Mouse (Mus musculus): ENCODE measurements around the gene 4930507D05Rik. TPM values are rescaled to one million over a fixed set of nuclear protein-coding genes. Genes with fewer than 3 reads are reported as not detected.

Gene 4930507D05Rik
- total and polyA plus RNA-seq, 3 experiments = 0.27 to 0.68 (median 0.39) TPM

GRCm38 (mm10) chr10:62413606-62413982, 35.7 kb upstream of the 4930507D05Rik start:
- H3K4me1 ChIP-seq (ENCODE audit: control insufficient read depth in 1 of 2, insufficient read depth in 2 of 2) = peaks cover 0 to 5% of the 10 kb centered on the region in 2 experiments; a peak in 2 of 4 replicates
- peaks cover 79% of the 10 kb centered on the region for H3K27me3 ChIP-seq (replicated peaks)
- in situ Hi-C loops (cut with MboI; ENCODE audit: low pct_ligation_motif_present, low pct_unique_long_range_greater_than_20kb, low sequenced_read_pairs) = no loop called here
- no peaks in the 10 kb centered on the region for H3K36me3 ChIP-seq (replicated peaks in 1 of 2; ENCODE audit: control insufficient read depth in 1 of 2, insufficient read depth in 1 of 2, low read length in 1 of 2)
- no peak overlapping the region for H3K9ac ChIP-seq (ENCODE audit: insufficient read depth, low read depth)
- TF ChIP-seq POLR2A (IDR thresholded peaks at IDR 0.05; ENCODE audit: low read depth, low read length) (no peak), RAD21 (IDR thresholded peaks at IDR 0.05; ENCODE audit: low read depth, low read length) (no peak), MAFK (IDR thresholded peaks at IDR 0.05; ENCODE audit: insufficient replicate concordance, low read length) (no peak), MAZ (IDR thresholded peaks at IDR 0.05; ENCODE audit: low read depth, low read length) (no peak), USF1 (IDR thresholded peaks at IDR 0.05; ENCODE audit: low read depth, low read length) (no peak), RCOR1 (conservative IDR thresholded peaks at IDR 0.05; ENCODE audit: low read depth, low read length) (no peak), PAX5 (IDR thresholded peaks at IDR 0.05; ENCODE audit: low read length) (no peak)
- no peaks in the 10 kb centered on the region for H3K9me3 ChIP-seq (replicated peaks; ENCODE audit: low read length)
- DNase-seq (ENCODE audit: extremely low read depth) = no peak
- no peaks in the 10 kb centered on the region for H3K79me2 ChIP-seq (replicated peaks; ENCODE audit: control insufficient read depth, extremely low read depth, insufficient read depth, poor library complexity, severe bottlenecking)
- H3K27ac ChIP-seq (ENCODE audit: insufficient read depth, low read depth) = no peak overlapping the region
- H3K4me3 ChIP-seq (replicated peaks in 1 of 3; ENCODE audit: low read depth in 2 of 3, low read length in 2 of 3, poor library complexity in 1 of 3) = no peak overlapping the region
- no peak overlapping the region for H3K4me2 ChIP-seq (ENCODE audit: insufficient read depth, low read depth, poor library complexity, severe bottlenecking)
- dilution Hi-C loops (cut with MboI; ENCODE audit: extremely low pct_ligation_motif_present, extremely low pct_unique_long_range_greater_than_20kb, low sequenced_read_pairs) = no loop called here

GRCm38 (mm10) chr10:62418831-62419356, 30.4 kb upstream of the 4930507D05Rik start:
- H3K36me3 ChIP-seq (replicated peaks in 1 of 2; ENCODE audit: control insufficient read depth in 1 of 2, insufficient read depth in 1 of 2, low read length in 1 of 2) = no peaks in the 10 kb centered on the region
- dilution Hi-C loops (cut with MboI; ENCODE audit: extremely low pct_ligation_motif_present, extremely low pct_unique_long_range_greater_than_20kb, low sequenced_read_pairs) (no loop called here), in situ Hi-C loops (cut with MboI; ENCODE audit: low pct_ligation_motif_present, low pct_unique_long_range_greater_than_20kb, low sequenced_read_pairs) (no loop called here)
- no peak overlapping the region for H3K9ac ChIP-seq (ENCODE audit: insufficient read depth, low read depth)
- no peak overlapping the region for H3K4me2 ChIP-seq (ENCODE audit: insufficient read depth, low read depth, poor library complexity, severe bottlenecking)
- peaks cover 72% of the 10 kb centered on the region for H3K27me3 ChIP-seq (replicated peaks)
- no peaks in the 10 kb centered on the region for H3K9me3 ChIP-seq (replicated peaks; ENCODE audit: low read length)
- no peak for TF ChIP-seq MEF2A (IDR thresholded peaks at IDR 0.05; ENCODE audit: borderline replicate concordance, low read depth, low read length)
- TF ChIP-seq USF2 (conservative IDR thresholded peaks at IDR 0.05; ENCODE audit: low read depth, low read length) = no peak
- TF ChIP-seq MXI1 (IDR thresholded peaks at IDR 0.05; ENCODE audit: low read depth, low read length) = no peak
- TF ChIP-seq GABPA (IDR thresholded peaks at IDR 0.05; ENCODE audit: insufficient replicate concordance, low read depth, low read length) = no peak
- no peak for DNase-seq (ENCODE audit: extremely low read depth)
- H3K4me3 ChIP-seq (replicated peaks in 1 of 3; ENCODE audit: low read depth in 2 of 3, low read length in 2 of 3, poor library complexity in 1 of 3) = no peak overlapping the region
- no peaks in the 10 kb centered on the region for H3K4me1 ChIP-seq (ENCODE audit: control insufficient read depth in 1 of 2, insufficient read depth in 2 of 2)
- H3K79me2 ChIP-seq (replicated peaks; ENCODE audit: control insufficient read depth, extremely low read depth, insufficient read depth, poor library complexity, severe bottlenecking) = no peaks in the 10 kb centered on the region
- H3K27ac ChIP-seq (ENCODE audit: insufficient read depth, low read depth) = no peak overlapping the region

- H3K27ac ChIP-seq (ENCODE audit: insufficient read depth, low read depth) = no peak overlapping the region
- H3K4me3 ChIP-seq (replicated peaks in 1 of 3; ENCODE audit: low read depth in 2 of 3, low read length in 2 of 3, poor library complexity in 1 of 3) = no peak overlapping the region
- H3K9me3 ChIP-seq (replicated peaks; ENCODE audit: low read length) = no peaks in the 10 kb centered on the region
- H3K4me2 ChIP-seq (ENCODE audit: insufficient read depth, low read depth, poor library complexity, severe bottlenecking) = no peak overlapping the region
- dilution Hi-C loops (cut with MboI; ENCODE audit: extremely low pct_ligation_motif_present, extremely low pct_unique_long_range_greater_than_20kb, low sequenced_read_pairs) (no loop called here), in situ Hi-C loops (cut with MboI; ENCODE audit: low pct_ligation_motif_present, low pct_unique_long_range_greater_than_20kb, low sequenced_read_pairs) (no loop called here)
- DNase-seq (ENCODE audit: extremely low read depth) = no peak
- TF ChIP-seq CHD1 (IDR thresholded peaks at IDR 0.05; ENCODE audit: low read depth, low read length) = no peak
- TF ChIP-seq ETS1 (conservative IDR thresholded peaks at IDR 0.05; ENCODE audit: low read depth, low read length) = no peak
- TF ChIP-seq EP300 (IDR thresholded peaks at IDR 0.05; ENCODE audit: low read length) = no peak
- TF ChIP-seq SIN3A (IDR thresholded peaks at IDR 0.05; ENCODE audit: low read length) = no peak
- TF ChIP-seq HCFC1 (IDR thresholded peaks at IDR 0.05; ENCODE audit: low read depth, low read length) = no peak
- H3K9ac ChIP-seq (ENCODE audit: insufficient read depth, low read depth) = no peak overlapping the region
- H3K27me3 ChIP-seq (replicated peaks) = peaks cover 71% of the 10 kb centered on the region
- no peaks in the 10 kb centered on the region for H3K36me3 ChIP-seq (replicated peaks in 1 of 2; ENCODE audit: control insufficient read depth in 1 of 2, insufficient read depth in 1 of 2, low read length in 1 of 2)
- H3K4me1 ChIP-seq (ENCODE audit: control insufficient read depth in 1 of 2, insufficient read depth in 2 of 2) = no peaks in the 10 kb centered on the region
- H3K79me2 ChIP-seq (replicated peaks; ENCODE audit: control insufficient read depth, extremely low read depth, insufficient read depth, poor library complexity, severe bottlenecking) = no peaks in the 10 kb centered on the region
These were observed 29.9 kb upstream of the 4930507D05Rik start for GRCm38 (mm10) chr10:62419422-62419821.

Data from CH12.LX (cell line).